Comparison of ENCODE assay signal across 13 mouse cellular contexts in the genomic region with DNA sequence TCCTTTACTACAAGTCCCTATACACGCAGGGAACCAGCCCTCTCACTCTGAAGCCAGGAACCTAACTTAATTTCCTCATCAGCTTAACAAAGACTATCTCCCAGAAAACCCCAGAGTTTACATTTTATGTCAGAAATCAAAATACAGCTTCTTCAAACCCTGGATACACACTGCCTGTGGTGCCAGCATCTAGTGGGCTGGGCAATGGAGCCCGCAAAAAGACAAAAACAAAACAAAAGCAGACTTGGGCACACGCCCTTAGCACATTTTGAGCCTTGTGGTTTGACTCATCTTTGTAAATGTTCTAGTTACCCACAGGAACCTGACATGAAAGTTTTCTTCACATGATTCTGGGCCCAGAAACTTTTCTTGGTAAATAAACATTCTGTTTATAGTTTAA. TPM values are rescaled to one million over a fixed set of nuclear protein-coding genes. Genes with fewer than 3 reads are reported as not detected.
DNase-seq lines count a peak whose midpoint lies in the region; ATAC-seq lines count a peak whose summit lies in the region.
"Had no signal": no experiment of that assay in that cellular context is flagged by ENCODE, and none has a peak within 500 bp of the region (broad histone marks: within the 10 kb centered on the region; RNA-seq: fewer than 3 reads in every experiment).

No protein-coding gene starts in this region.

- ATAC-seq in embryonic facial prominence, embryonic 15.5 days (ENCODE audit: insufficient number of reproducible peaks, low FRiP score, low TSS enrichment, low read depth): no peak
- peak; percentile 80 for ATAC-seq in inflammation-experienced regulatory T-cells, adult 6 months
- no peak for ATAC-seq in forebrain, embryonic 16.5 days

- H3K36me3 ChIP-seq in embryonic facial prominence, embryonic 15.5 days: no peaks in the 10 kb centered on the region
- peaks cover 35% of the 10 kb centered on the region for H3K36me3 ChIP-seq in embryonic facial prominence, embryonic 10.5 days (replicated peaks)
- no peaks in the 10 kb centered on the region for H3K36me3 ChIP-seq in forebrain, embryonic 16.5 days (ENCODE audit: control insufficient read depth, insufficient read depth)
- H3K36me3 ChIP-seq: hindbrain, embryonic 12.5 days; neural tube, embryonic 12.5 days had no signal

- H3K4me1 ChIP-seq in embryonic facial prominence, embryonic 15.5 days: peaks cover 6% of the 10 kb centered on the region; the same call in 1 of the 2 replicates
- H3K4me1 ChIP-seq in embryonic facial prominence, embryonic 10.5 days: peaks cover 2% of the 10 kb centered on the region; the same call in 1 of the 2 replicates
- H3K4me1 ChIP-seq in forebrain, embryonic 16.5 days (replicated peaks; ENCODE audit: control insufficient read depth, insufficient read depth, low read length): no peaks in the 10 kb centered on the region
- H3K4me1 ChIP-seq: forebrain, embryonic 12.5 days; hindbrain, embryonic 12.5 days; neural tube, embryonic 12.5 days had no signal

- H3K9ac ChIP-seq in embryonic facial prominence, embryonic 15.5 days: no peak overlapping the region
- no peak overlapping the region for H3K9ac ChIP-seq in forebrain, embryonic 16.5 days (replicated peaks; ENCODE audit: low read depth, low read length)
- H3K9ac ChIP-seq: forebrain, embryonic 12.5 days; hindbrain, embryonic 12.5 days; neural tube, embryonic 12.5 days had no signal

- no peak overlapping the region for H3K4me2 ChIP-seq in embryonic facial prominence, embryonic 15.5 days (replicated peaks)
- no peak overlapping the region for H3K4me2 ChIP-seq in forebrain, embryonic 16.5 days (ENCODE audit: low read length)
- H3K4me2 ChIP-seq: forebrain, embryonic 12.5 days; hindbrain, embryonic 12.5 days; liver, embryonic 11.5 days; neural tube, embryonic 12.5 days had no signal

- no peak for DNase-seq in embryonic facial prominence, embryonic 10.5 days (ENCODE audit: low spot score)
- DNase-seq in lung, postnatal 25 days (ENCODE audit: low spot score): peak; percentile 43
- no peak for DNase-seq in lung, postnatal 14 days
- DNase-seq in thymus, postnatal 25 days: peak; percentile 47
- no peak for DNase-seq in yolk sac, embryonic 10.5 days (ENCODE audit: low spot score)

- no peak overlapping the region for H3K4me3 ChIP-seq in embryonic facial prominence, embryonic 15.5 days (replicated peaks)
- no peak overlapping the region for H3K4me3 ChIP-seq in embryonic facial prominence, embryonic 10.5 days
- no peak overlapping the region for H3K4me3 ChIP-seq in forebrain, embryonic 16.5 days (replicated peaks; ENCODE audit: low read length)
- H3K4me3 ChIP-seq: forebrain, embryonic 12.5 days; hindbrain, embryonic 12.5 days; neural tube, embryonic 12.5 days had no signal

- H3K27ac ChIP-seq in embryonic facial prominence, embryonic 15.5 days (replicated peaks): 0 out of 2 replicates have a peak overlapping the region, but pooled peaks have one; percentile 24
- no peak overlapping the region for H3K27ac ChIP-seq in embryonic facial prominence, embryonic 10.5 days (replicated peaks)
- no peak overlapping the region for H3K27ac ChIP-seq in forebrain, embryonic 16.5 days (ENCODE audit: low read length)
- H3K27ac ChIP-seq: forebrain, embryonic 12.5 days; hindbrain, embryonic 12.5 days; neural tube, embryonic 12.5 days had no signal

- no peaks in the 10 kb centered on the region for H3K9me3 ChIP-seq in embryonic facial prominence, embryonic 15.5 days (replicated peaks)
- no peaks in the 10 kb centered on the region for H3K9me3 ChIP-seq in embryonic facial prominence, embryonic 10.5 days
- no peaks in the 10 kb centered on the region for H3K9me3 ChIP-seq in forebrain, embryonic 16.5 days (ENCODE audit: control insufficient read depth, low read length)
- H3K9me3 ChIP-seq: forebrain, embryonic 12.5 days; hindbrain, embryonic 12.5 days; neural tube, embryonic 12.5 days had no signal

- WGBS in embryonic facial prominence, embryonic 15.5 days: 58% methylated on average over 3 of the region's 3 CpGs
- WGBS in embryonic facial prominence, embryonic 10.5 days: 55% methylated on average over 3 of the region's 3 CpGs
- 58% methylated on average over 3 of the region's 3 CpGs for WGBS in forebrain, embryonic 16.5 days

- no peaks in the 10 kb centered on the region for H3K27me3 ChIP-seq in embryonic facial prominence, embryonic 15.5 days
- no peaks in the 10 kb centered on the region for H3K27me3 ChIP-seq in embryonic facial prominence, embryonic 10.5 days (replicated peaks; ENCODE audit: low read depth, poor library complexity, severe bottlenecking)
- no peaks in the 10 kb centered on the region for H3K27me3 ChIP-seq in forebrain, embryonic 16.5 days (replicated peaks; ENCODE audit: control insufficient read depth, insufficient read depth, low read length)
- H3K27me3 ChIP-seq: forebrain, embryonic 12.5 days; hindbrain, embryonic 12.5 days; neural tube, embryonic 12.5 days; Patski had no signal

RNA-seq across cellular contexts. Expression of a gene that starts 13.8 kb away (rescaled TPM):
- 163 and 171 TPM in 2 replicates for polyA plus RNA-seq in embryonic facial prominence, embryonic 15.5 days (2015; fragmentation: Nextera tagmentation; extraction: Ambion mirVana)
- polyA plus RNA-seq in embryonic facial prominence, embryonic 10.5 days (2016; fragmentation: Nextera tagmentation; extraction: Ambion mirVana): 147 and 160 TPM in 2 replicates
- polyA plus RNA-seq in inflammation-experienced regulatory T-cells, adult 6 months (2017; shearing (Covaris generic)): 100 to 1,000 TPM; 181 to 248 (median 245) TPM
- 138 and 146 TPM in 2 replicates for polyA plus RNA-seq in forebrain, embryonic 16.5 days (2015; fragmentation: Nextera tagmentation; extraction: Ambion mirVana)

Comparison
In these comparisons a context has a peak if more than half of its experiments do, and no peak if none do; other contexts are left out.
1. DNase-seq: peak in lung, postnatal 25 days (single experiment) and thymus, postnatal 25 days (single experiment); none in embryonic facial prominence, embryonic 10.5 days (single experiment), lung, postnatal 14 days (single experiment) and yolk sac, embryonic 10.5 days (single experiment).